Mouse (Mus musculus): ENCODE results near the gene Slc27a5.

- TF ChIP-seq CTCF (IDR thresholded peaks at IDR 0.05; ENCODE audit: borderline replicate concordance, insufficient read depth, low read depth, low read length) (no peak), POLR2A (IDR thresholded peaks at IDR 0.05; ENCODE audit: borderline replicate concordance, insufficient read depth, low read length) (no peak)
Observed at GRCm38 (mm10) chr7:13035211-13035855, 37.3 kb upstream of the Slc27a5 start.

Data from cerebellum, adult 2 months (tissue).